ENCODE assay signal across 30 mouse cellular contexts in the genomic region with DNA sequence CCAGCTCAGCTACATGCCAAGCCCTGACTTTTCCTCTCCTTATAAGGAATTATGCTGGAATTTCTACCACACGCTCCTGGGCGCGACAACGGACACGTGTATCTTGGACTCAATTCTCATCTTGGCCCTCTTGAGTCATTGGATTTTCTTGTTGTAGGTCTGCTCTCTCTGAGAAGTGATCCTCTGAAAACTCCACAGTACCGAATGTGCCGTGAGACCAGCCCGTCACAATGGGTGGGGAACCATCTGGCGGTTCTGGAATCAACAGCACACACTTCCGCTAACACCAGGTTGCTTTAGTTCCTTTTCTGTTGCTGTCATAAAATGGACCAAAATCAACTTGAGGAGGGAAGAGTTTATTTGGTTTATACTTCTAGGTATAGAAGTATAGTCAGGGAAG. TPM values are rescaled to one million over a fixed set of nuclear protein-coding genes. Genes with fewer than 3 reads are reported as not detected.
A peak's percentile ranks its signal among the peaks of the same experiment; 100 is the strongest.
DNase-seq lines count a peak whose midpoint lies in the region; ATAC-seq lines count a peak whose summit lies in the region.
"Had no signal": no experiment of that assay in that cellular context is flagged by ENCODE, and none has a peak within 500 bp of the region (broad histone marks: within the 10 kb centered on the region; RNA-seq: fewer than 3 reads in every experiment).

No protein-coding gene starts in this region.

- no peak overlapping the region for H3K27ac ChIP-seq in embryonic facial prominence, embryonic 10.5 days (replicated peaks)
- H3K27ac ChIP-seq: heart, embryonic 10.5 days; heart, embryonic 15.5 days; hindbrain, postnatal 0 days; intestine, embryonic 15.5 days; left cerebral cortex, adult 2 months; liver, embryonic 14.5 days; macrophage had no signal

- no peaks in the 10 kb centered on the region for H3K36me3 ChIP-seq in embryonic facial prominence, embryonic 10.5 days (replicated peaks)
- H3K36me3 ChIP-seq: heart, embryonic 10.5 days; heart, embryonic 15.5 days; intestine, embryonic 15.5 days; midbrain, embryonic 13.5 days; neural tube, embryonic 13.5 days had no signal

- DNase-seq in frontal cortex, postnatal 25 days (ENCODE audit: low spot score in 2 of 2), result no peak
- DNase-seq in left cerebral cortex, adult 18-20 months (ENCODE audit: low spot score in 2 of 2), result peak; percentile 14 to 36
- no peak for DNase-seq in left cerebral cortex, postnatal 10 days (ENCODE audit: extremely low spot score in 1 of 2, low spot score in 2 of 2)
- peak; percentile 44 to 51 for DNase-seq in layer of hippocampus, adult 8-10 months (ENCODE audit: low spot score in 2 of 2)
- peak; percentile 72 for DNase-seq in telencephalon, adult 2 months (ENCODE audit: low read depth, low spot score)
- DNase-seq in embryonic facial prominence, embryonic 10.5 days (ENCODE audit: low spot score), result no peak
- DNase-seq: adrenal gland, adult 2 months; adrenal gland, postnatal 36 days; cerebellum, adult 2 months; cerebellum, postnatal 14 days; gastrocnemius, postnatal 14 days; kidney, adult 2 months; kidney, postnatal 36 days; liver; lung, adult 2 months; lung, postnatal 10 days had no signal

- WGBS in embryonic facial prominence, embryonic 10.5 days, result 95% methylated on average over 10 of the region's 10 CpGs

- H3K4me1 ChIP-seq in embryonic facial prominence, embryonic 10.5 days, result peaks cover 4% of the 10 kb centered on the region; the same call in 1 of the 2 replicates
- H3K4me1 ChIP-seq: heart, embryonic 10.5 days; heart, embryonic 15.5 days; intestine, embryonic 15.5 days had no signal

- no peak overlapping the region for H3K4me3 ChIP-seq in embryonic facial prominence, embryonic 10.5 days
- H3K4me3 ChIP-seq: heart, embryonic 10.5 days; heart, embryonic 15.5 days; intestine, embryonic 15.5 days; left cerebral cortex, adult 2 months; midbrain, embryonic 13.5 days; neural tube, embryonic 13.5 days had no signal

- no peaks in the 10 kb centered on the region for H3K27me3 ChIP-seq in embryonic facial prominence, embryonic 10.5 days (replicated peaks; ENCODE audit: low read depth, poor library complexity, severe bottlenecking)
- H3K27me3 ChIP-seq: heart, embryonic 15.5 days; intestine, embryonic 15.5 days; midbrain, embryonic 13.5 days; neural tube, embryonic 13.5 days had no signal

- intact Hi-C loops in left cerebral cortex, postnatal 10 days (cut with DNase I), result no loop called here

- peak; percentile 80 for ATAC-seq in frontal cortex, adult (ENCODE audit: low TSS enrichment)
- ATAC-seq: activated CD4-positive, CD25-positive, alpha-beta regulatory T cell, adult 4 months; forebrain, embryonic 14.5 days; hindbrain, postnatal 0 days; intestine, embryonic 15.5 days; midbrain, embryonic 13.5 days had no signal

- no peaks in the 10 kb centered on the region for H3K9me3 ChIP-seq in embryonic facial prominence, embryonic 10.5 days
- H3K9me3 ChIP-seq: heart, embryonic 10.5 days; heart, embryonic 15.5 days; intestine, embryonic 15.5 days; midbrain, embryonic 13.5 days; neural tube, embryonic 13.5 days had no signal

RNA-seq across cellular contexts. Expression of a gene that starts 52.8 kb away (rescaled TPM):
- total RNA-seq in left cerebral cortex, adult 18-20 months (2021), result 1 to 10 TPM in 1 of 2 experiments, under 1 TPM in 1; 0.45 to 1.2 TPM
- under 1 TPM; 0.30 to 0.41 TPM for total RNA-seq in left cerebral cortex, postnatal 10 days (2021)
- 1 to 10 TPM in 2 of 4 experiments, under 1 TPM in 2; 0.61 to 1.3 (median 0.89) TPM for total RNA-seq in layer of hippocampus, adult 8-10 months (2022)
- polyA plus RNA-seq in embryonic facial prominence, embryonic 10.5 days (2016; fragmentation: Nextera tagmentation; extraction: Ambion mirVana), result 5.6 and 6.0 TPM in 2 replicates
- total RNA-seq: granulocyte monocyte progenitor cell, adult 5-6 weeks; megakaryocyte-erythroid progenitor cell, adult 5-6 weeks had no signal

Comparison
In these comparisons a context has a peak if more than half of its experiments do, and no peak if none do; other contexts are left out.
1. DNase-seq: peak in left cerebral cortex, adult 18-20 months (2 of 2), layer of hippocampus, adult 8-10 months (2 of 2) and telencephalon, adult 2 months (single experiment); none in frontal cortex, postnatal 25 days (0 of 2), left cerebral cortex, postnatal 10 days (0 of 2) and embryonic facial prominence, embryonic 10.5 days (single experiment).